Mouse (Mus musculus): ENCODE results near the gene Bcl2. TPM values are rescaled to one million over a fixed set of nuclear protein-coding genes. Genes with fewer than 3 reads are reported as not detected.
"Not testable (repeated sequence)": the region's sequence is repeated elsewhere in the genome, so short reads cannot be mapped to it uniquely, and the experiment has no call there.

Gene Bcl2
- total RNA-seq, 2 experiments from 2014 or later, result 13.6 to 16.0 TPM

DNA sequence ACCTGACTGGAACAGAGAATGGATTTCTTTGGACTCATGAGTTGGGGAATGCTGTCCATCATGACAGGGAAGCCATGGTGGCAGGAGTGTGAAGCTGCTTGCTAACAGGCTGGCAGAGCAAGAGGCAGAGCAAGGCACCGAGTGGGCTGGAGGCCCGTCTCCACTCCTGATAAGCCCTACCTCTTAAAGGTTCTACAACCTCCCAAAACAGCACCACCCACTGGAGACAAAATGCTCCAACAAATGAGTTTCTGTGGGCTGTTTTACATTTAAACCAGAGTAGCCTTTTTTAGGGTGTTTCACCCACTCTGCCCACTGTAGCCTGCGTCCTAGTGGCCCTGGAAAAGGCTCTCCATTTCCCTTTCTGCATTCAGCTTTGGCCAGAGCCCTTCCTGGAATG, 163.5 kb downstream of the Bcl2 start:
- no peak for DNase-seq

DNA sequence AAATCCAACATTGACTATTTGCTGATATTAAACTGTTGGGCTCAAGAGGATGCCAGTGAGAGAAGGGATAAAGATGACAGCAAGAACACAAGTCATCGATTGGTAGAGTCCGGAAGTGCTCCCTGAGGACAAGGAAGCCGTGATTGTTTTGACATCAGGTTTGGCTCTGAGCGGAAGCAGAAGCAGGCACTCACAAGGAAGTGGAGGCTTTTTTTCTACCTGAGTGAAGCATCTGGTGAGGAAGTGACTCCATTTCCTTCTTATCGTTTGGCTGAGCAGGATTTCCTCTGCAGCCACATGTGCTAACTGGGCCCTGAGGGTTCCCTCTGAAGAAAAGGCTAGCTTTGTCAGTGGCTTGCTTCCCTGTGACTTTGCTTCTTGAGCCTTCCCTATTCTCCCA, 165.0 kb downstream of the Bcl2 start:
- DNase-seq, result peak; percentile 17

DNA sequence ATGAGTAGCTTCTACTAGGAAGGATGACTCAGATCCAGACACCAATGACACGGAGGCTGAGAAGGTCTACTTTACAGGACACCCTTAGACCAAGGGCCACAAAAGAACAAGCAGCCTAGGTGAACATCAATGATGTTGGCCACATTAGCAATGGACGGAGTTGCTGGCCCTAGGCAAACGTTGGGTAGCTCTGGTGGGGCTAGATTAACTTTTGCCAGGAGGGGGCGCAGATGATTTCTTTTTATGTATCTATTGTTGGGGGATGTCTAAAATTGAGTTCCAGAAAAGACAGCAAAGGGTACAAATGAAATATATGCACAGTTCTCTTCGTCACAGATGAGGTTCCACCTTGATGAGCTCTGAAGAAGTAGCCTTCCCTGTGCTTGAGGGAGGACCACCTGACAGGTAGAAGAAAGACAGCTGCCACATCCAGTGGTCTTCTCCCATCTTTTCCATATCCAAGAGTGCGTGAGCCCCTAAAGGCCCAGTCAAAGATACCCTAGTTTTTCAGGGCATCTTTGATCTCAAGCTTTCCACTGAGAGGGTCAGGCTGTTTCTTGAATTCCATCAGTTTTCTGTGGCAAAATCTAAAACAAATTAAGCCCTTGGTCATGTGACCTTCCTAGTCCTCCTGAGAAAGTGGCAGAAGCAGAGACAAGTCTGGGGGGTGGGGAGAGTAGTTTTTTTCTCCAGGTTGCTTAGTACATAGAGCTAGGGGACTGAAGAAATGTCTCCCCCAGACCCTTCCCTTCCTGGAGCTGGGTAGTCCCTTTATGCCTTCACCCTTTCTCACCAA, 169.1 kb downstream of the Bcl2 start:
- peak; percentile 77 for DNase-seq

DNA sequence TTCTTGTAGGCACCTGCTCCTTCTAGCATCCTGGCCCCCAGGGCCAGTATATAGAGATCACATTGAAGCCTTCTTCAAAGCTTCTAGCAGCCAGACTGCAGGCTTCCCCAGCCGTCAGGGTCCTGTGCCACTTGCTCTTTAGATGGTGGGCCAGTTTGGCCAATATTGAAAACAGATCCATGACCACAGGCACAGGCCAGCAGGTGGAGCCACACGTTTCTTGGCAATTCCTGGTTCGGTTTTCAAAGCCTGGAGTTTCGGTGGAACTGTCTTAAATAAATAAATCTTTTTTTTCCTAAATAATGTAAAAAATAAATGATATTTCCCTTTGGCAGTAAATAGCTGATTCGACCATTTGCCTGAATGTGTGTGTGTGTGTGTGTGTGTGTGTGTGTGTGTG, 171.3 kb downstream of the Bcl2 start:
- DNase-seq, result peak; percentile 68

DNA sequence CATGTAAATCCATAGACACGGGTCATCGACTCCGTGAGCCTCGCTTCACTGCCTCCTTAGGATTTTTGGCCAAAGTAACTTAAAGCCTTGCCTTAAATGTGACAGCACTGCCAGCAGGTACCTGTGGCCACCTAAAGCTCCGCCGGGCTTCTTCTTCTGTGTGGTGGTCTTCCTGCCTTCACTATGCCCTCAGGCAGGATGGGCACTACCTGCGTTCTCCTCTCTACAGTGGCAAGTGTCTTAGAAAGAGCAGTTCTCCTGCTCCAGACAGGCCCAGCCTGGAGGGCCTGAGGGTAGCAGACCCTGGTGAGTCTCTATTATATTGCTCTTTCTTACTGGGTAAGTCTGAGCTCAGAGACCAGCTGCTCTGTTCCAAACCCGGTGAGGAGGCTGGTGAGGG, 172.2 kb downstream of the Bcl2 start:
- no peak for DNase-seq

DNA sequence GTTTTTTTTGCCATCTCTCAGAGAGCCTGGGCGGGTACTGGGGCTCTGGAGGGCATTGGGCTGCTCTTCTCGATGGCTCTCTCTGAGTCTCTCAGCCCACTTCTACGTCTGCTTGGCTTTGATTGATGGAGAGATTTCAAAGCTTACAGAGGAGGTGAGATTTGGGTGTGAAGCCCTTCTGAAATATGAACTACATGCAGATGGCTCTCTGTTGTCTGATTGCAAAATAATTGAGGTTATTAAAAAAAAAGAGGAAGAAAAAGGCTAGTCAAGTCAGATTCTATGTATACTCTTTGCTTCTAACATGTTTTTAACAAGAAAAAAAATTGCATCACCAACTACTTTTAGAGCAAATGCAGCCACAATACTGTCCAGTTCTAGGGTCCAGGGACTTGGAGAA, 173.9 kb downstream of the Bcl2 start:
- DNase-seq, result no peak

DNA sequence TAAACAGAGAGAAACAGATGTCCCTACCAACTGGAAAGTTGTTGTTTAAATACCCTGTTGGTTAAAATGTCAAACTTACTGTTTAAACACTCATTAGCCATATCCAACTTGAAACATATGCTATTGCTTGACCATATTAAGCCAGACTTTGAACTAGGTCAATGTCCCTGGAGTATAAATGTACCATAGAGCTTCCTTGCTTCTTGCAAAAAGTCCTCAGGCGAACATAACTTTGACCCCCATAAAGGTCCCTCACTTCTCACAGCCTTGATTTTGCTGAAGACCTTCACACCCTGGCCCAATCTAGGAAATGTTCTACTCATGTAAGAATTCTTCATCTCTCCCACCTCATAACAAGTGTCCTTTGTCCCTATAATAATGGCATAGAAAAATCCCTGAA, 175.0 kb downstream of the Bcl2 start:
- no peak for DNase-seq

DNA sequence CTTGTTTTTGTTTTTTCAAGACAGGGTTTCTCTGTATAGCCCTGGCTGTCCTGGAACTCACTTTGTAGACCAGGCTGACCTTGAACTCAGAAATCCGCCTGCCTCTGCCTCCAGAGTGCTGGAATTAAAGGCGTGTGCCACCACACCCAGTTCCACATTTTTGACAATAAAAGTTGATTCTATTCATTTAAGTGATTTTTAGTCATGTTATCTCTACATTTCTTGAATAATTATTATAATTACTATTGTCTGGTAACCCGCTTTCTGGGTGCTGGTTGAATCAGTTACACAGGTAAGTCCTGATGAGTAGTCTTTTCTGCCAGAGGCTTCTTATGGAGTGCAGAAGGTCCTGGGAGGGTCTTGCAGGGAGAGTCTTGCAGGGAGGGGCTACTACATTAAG, 179.2 kb downstream of the Bcl2 start:
- DNase-seq, result not testable (repeated sequence)

DNA sequence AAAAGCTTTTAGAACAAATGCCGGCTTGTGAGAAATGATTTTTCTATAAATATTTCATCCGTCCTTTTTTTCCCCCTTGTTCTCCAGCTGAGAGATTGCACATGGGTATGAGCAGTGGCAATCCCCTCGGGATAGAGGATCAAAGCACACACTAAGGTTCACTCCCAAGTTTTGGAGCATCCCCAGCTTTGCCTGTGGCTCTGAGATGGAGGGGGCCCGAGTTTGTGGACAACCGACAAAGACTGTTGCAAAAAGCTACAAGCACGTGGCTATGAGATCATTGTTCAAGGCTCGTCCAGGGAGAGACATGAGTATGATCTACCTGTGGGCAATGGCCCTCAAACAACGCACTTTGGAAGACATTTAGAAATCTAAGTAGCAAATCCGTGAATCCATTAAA, 184.5 kb downstream of the Bcl2 start:
- no peak for DNase-seq

DNA sequence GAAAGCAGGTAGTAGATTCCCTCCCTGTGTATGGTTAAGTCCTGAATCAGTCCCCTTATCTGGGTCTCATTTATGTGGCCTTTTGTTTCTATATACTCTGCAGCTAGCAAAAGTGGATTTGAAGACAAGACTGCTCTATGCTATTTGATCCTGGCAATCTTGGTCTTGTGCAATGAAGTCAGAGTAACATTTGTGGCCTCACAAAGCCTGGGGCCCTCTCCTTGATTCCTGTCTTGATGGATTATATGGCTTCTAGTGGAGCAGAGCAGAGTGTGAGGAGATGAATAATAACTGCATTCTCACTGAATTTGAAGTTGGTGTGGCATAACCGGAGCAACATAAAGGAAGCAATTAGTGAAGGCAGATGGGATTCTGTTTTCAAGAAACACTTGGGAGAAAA, 186.5 kb downstream of the Bcl2 start:
- no peak for DNase-seq

DNA sequence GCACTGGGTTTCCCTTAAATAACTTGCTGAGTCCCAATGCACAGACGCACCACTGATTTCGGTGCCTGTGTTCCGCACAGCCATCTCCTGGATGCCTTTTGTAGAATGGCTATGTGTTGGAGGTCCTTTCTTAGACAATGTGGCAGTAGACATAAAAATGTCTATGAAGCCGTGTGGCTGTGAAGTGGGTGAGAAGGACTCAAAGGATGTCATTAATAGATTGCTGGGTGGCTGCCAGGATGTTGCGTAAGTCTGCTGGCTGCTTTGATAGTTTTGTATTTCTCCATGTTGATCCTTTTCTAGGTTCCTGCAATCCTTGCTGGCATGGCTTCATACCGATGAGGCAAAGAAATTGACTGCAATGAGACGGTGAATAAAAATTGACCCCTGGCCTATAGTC, 187.3 kb downstream of the Bcl2 start:
- peak; percentile 63 for DNase-seq

DNA sequence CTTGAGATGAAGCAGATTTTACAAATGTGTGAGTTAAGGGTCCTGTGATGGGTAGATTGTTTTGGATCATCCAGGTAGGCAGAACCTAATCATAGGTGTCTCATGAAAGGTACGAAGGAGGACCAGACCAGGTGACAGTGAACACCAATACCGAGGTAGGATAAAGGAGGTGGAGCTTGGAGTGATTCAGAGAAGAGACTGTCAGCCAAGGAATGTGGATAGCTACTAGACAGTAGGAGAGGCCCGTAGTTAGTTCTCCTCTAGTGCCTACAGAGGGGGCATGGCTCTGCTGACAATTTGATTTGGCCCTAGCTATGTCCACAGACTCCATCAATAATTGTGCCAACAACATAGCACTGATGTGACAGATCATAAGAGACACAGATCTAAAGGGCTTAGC, 188.0 kb downstream of the Bcl2 start:
- no peak for DNase-seq

DNA sequence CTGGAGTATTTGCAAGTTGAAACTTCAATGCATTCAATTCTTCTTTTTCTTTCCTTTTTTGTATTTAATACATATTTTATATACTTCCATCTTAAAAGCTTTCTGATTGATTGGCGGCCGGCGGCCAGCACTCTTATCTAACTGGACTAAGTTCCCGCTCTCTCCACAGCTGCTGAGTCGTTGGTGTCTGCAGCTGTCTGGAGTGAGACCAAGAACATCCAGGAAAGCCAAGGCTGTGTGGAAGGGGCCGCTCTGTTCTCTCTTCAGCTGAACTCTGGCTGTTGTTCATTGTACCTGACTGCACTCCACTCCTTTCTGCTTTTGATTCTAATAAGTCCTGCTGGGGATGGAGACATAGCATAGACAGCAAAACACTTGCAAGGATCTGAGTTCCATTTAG, 190.3 kb downstream of the Bcl2 start:
- peak; percentile 25 for DNase-seq

DNA sequence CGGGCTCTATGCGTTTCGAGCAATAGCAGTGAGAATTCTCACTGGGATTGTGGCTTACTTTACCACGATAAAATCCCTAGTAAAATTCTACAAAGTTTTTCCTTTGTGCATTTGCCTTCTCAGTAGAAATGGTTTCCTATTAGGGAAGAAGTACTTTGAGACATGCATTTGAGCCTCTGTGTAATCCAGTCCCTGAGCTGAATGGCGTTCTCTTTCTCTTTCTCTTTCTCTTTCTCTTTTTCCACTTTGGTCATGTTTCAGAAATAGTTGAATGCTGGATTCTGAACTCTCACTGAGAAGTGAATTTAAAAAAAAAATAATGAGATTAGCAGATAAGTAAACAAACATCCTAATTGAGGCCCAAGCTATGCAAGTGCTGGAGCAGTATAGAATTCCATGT, 191.1 kb downstream of the Bcl2 start:
- DNase-seq, result no peak

DNA sequence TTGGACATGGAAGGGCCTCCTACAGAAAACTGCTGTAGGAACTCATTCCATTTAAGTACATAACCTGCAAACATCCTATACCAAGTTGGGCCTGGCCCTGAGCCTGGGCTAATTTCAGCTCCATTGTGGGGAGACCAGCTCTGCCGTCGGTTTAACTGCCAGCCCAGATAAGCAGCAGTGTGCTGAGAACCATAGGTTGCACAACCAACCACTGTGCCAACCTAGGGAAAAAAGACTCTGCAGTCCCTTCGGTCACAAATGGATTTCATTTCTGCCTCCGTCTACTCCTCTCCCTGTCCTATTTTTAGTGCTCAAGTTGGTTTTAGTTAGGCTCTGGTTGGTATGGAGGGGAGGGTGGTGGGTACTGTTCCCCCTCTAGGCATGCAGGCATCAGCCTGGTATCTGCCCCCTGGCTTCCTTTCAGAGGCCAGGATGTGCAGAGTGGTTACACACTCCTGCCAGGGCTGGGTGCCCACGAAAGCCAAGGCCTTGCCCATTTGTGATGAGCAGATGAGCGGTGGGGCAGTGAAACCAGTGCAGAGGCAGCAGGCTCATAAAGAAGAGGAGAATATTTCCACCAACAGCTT, 196.4 kb downstream of the Bcl2 start:
- no peak for DNase-seq

DNA sequence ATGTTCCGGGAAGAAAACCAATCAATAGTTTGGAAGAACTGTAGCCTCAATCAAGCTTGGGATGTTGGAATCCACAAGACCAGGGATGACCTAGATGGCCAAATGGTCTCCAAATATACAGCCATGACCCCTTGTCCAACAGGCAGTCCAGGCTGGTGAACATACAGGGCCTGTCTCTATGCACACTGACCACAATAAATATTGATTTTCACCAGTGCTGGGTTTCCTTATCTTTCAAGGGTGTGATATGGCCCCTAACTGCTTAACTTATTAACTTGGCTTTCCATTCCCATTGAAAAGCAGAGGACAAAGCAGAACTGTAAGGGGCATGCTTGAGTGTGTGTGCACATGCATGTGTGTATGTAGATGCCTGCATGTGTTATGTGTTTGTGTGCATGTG, 197.0 kb downstream of the Bcl2 start:
- no peak for DNase-seq

DNA sequence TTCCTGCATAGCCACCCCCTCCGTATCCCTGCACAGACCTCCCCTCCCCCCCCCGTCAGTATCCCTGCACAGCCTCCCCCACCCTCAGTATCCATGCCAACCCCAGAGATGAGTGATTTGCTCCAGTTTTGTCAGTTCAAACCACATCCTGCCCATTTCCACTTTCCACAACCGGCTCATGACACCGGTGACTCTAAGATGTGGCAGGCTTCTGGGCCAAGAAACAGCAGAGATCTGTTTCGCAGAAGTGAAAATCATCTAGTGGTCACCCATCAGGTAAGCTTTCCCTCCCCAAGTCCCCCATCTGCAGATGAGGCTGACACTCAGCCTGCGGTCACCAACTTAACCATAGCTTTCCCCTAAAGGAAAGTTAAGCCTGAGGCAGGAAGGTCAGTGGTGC, 198.5 kb downstream of the Bcl2 start:
- no peak for DNase-seq

DNA sequence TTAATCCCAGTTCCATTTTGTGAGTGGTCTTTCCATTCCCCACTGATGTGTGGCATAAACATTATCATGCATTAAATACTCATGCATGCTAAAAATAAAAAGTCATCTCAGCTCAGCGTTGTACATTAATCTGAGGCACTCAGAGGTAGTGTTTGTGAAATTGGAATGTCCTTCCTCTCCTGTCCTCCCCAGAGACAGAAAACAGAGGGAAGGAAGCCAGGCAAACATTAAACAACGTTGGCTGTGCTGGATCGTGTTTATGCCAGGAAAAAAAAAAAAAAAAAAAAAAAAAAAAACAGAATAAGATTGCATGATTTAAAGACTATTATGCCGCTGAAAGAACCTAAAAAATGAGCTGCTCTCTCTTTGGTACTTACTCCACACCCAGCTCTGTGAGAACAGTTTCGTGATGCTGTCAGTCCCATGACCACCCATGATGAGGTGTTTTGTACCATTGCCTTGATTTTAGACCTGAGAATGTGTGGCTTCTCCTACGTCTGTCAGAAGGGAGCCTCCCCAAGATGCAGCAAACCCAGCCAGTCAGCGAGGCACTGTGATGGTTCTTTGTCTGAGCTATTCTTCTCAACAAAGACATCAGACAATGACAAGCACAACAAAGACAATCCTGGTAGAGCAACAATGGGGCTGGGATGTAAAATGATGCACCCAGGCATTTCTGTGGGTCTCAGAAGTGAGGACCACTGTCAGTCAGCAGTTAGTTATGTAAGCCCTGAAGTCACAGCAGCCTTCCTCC, 200.0 kb downstream of the Bcl2 start:
- DNase-seq, result no peak

DNA sequence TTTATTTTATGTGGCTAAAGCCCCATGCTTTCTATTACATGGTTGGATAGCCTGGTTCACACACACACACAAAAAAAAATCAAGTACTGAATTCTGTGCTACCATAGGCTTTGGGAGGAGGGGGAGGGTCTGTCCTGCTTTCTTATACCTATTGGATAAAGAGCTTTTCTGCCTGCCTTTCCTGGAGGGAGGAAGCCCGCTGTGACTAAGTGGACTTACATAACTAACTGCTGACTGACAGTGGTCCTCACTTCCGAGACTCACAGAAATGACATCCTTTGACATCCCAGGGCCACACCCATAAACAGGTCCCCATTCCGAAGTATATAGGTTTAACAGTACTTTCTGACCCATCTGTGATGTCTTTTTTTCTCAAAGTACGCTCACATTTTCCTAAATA, 200.6 kb downstream of the Bcl2 start:
- no peak for DNase-seq

DNA sequence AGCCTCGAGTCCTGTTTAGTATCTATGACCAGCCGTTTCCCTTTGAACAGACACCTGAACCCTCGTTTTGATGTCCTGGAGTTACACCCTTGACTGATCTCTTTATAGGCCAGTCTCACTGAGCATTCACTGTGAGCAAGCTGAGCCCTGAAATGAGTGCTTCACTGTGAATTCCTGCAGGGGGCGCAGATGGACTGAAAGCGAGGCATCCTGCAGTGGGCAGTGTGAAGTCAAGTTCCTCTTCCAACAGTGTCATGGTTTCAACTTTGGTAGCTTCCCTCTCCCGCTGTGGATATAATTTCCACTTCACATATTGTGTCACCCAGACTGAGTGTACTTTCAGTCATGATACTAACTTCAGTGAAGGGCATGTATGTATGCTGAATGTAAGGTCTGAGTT, 202.5 kb downstream of the Bcl2 start:
- peak; percentile 83 for DNase-seq

DNA sequence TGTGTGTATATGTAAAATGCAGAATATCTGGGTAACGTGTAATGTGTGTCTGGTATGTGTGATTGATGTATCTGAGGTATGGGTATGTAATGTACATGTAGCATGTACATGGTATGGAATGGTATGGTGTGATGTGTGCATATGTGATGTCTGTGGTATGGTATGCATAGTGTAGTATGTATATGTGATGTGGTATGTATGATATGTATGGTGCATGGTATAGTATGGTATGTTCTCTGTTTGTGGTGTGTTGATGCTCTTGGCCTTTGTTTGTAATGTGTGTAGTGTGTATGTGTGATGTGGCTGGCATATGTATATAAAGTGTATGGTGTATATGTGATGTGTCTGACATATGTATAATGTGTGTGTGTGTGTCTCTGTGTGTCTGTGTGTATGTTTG, 206.5 kb downstream of the Bcl2 start:
- no peak for DNase-seq

DNA sequence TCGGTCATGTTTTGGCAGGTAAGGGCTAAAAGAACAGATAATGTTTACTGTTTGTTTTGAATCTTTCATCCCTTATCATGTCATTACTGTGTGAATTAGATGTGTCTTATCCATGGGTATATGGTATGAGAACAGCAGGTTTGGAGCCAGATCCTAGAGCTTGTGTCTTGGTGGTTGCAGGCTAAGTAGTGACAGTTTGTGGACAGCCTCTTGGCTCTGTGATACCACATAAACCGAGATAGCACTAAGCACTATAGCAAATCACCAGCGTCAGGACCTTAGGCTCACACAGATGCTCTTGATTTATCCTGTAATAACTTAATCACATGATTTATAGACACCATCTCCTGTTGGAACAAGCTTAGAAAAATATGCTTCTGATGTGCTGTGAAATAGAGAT, 210.2 kb downstream of the Bcl2 start:
- no peak for DNase-seq

DNA sequence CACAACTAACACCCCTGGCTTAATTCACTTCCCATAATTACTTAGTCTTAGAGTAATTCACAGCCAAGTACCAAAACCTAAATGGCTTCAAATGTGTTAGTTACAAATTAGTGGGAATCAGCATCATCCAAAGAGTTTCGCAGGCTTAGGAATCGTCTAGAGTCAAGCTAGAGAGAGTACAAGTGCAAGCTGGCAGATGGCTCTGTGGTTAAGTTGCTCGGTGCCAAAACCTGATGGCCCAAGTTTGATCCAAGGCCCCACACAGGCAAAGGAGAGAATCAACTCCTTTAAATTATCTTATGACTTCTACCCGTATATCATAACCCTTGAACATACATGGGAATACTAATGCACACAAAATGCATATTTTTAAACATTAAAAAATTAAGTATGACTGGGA, 210.7 kb downstream of the Bcl2 start:
- DNase-seq, result no peak

DNA sequence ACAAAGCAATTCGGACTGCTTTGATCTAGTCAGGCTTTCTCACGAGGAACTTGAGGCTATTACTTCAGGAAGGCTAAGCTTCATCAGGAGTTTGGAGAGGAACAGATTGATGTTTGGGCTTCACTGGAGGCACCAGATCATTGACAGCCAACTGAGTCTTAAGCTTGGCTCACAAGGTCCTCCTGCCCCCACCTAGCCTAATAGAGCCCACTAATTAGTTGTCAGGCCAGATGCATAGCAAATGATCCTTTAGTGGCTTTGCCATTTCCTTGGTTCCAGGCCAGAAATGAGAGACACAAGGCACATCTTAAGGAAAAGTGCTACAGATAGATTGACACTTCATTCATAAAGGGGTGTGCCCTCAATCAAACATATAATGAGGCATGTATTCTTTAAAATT, 216.1 kb downstream of the Bcl2 start:
- DNase-seq, result no peak

Data from heart, postnatal 4 days (tissue).